Mouse (Mus musculus): Measurements from ENCODE around the gene Smpdl3b. TPM values are rescaled to one million over a fixed set of nuclear protein-coding genes. Genes with fewer than 3 reads are reported as not detected.
A peak's percentile ranks its signal among the peaks of the same experiment; 100 is the strongest.
"Not testable (repeated sequence)": the region's sequence is repeated elsewhere in the genome, so short reads cannot be mapped to it uniquely, and the experiment has no call there.

The Smpdl3b gene
- polyA plus RNA-seq, 1 experiment from 2014 or later = 0.71 TPM

DNA sequence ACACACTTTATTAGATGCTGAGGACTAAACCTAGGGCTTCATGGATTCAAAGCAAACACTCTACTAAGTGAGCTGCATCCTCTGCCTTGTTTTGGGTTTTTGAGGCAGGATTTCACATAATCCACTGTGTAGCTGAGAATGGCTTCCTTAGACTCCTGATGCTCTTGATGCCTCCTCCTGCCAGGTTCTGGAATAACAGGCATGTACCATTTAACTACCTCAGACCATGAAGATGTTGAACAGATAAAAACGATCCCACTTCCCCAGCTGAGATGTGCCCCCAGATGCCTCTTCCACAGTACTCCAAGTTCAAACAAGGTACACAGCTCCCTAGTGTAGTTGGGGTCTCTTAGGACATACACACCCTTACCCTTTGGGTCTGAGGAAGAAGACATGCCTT lies 40.4 kb upstream of the Smpdl3b start:
- Histone ChIP-seq H3K4me2 (no peak overlapping the region), H3K4me3 (no peak overlapping the region), H3K9ac (no peak overlapping the region), H3K27me3 (peaks cover 21% of the 10 kb centered on the region), H3K36me3 (no peaks in the 10 kb centered on the region), H3K4me1 (replicated peaks) (0 out of 2 replicates have a peak, but pooled peaks cover 5% of the 10 kb centered on the region), H3K9me3 (no peaks in the 10 kb centered on the region), H3K27ac (replicated peaks) (no peak overlapping the region)
- no peak for ATAC-seq (ENCODE audit: low FRiP score, low read depth)
- 86% methylated on average over 1 of the region's 1 CpGs for WGBS

DNA sequence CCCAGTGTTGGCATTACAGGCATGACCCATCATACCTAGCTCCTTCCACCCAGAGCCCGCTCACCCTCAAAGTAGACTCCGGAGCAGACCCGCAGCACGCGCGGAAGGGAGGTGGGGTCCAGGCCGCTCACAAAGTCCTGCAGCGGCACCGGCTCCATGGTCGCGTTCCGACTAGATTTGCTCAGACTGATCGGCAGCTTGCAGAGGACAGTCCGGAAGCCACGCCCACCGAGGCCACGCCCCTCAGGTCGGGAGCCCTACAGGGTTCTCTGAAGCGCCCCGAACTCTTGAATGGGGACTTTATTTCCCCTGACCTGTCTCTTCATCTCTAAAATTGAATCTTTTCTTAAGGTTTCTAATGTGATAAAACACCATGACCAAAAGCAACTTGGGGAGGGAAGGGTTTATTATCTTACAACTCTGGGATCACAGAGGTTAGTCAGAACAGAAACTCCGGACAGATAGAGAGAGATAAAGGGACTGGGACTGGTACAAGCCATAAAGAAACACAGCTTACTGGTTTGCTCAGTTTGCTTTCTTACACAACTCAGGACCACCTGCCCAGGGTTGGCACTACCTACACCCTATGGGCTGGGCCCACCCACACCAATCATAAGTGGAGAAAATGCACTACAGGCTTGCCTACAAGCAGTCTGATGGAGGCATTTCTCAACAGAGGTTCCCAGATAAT lies 39.3 kb upstream of the Smpdl3b start, which contains the start of gene Themis2:
TSS of gene Themis2 (minus strand) at position 192 of the 691 bp plus-strand sequence.
- 3% methylated on average over 21 of the region's 21 CpGs for WGBS
- no peak for ATAC-seq (ENCODE audit: low FRiP score, low read depth)
- no peak within 1 kb of the TSS for H3K27ac ChIP-seq (replicated peaks)
- no peaks in the 10 kb centered on the region for H3K9me3 ChIP-seq
- H3K36me3 ChIP-seq = no peaks in the 10 kb centered on the region
- no peak within 1 kb of the TSS for H3K9ac ChIP-seq
- peak within 1 kb of the TSS; percentile 55 for H3K4me2 ChIP-seq
- H3K4me1 ChIP-seq (replicated peaks) = 0 out of 2 replicates have a peak, but pooled peaks cover 5% of the 10 kb centered on the region
- H3K4me3 ChIP-seq = peak within 1 kb of the TSS; percentile 28
- H3K27me3 ChIP-seq = peaks cover 21% of the 10 kb centered on the region

DNA sequence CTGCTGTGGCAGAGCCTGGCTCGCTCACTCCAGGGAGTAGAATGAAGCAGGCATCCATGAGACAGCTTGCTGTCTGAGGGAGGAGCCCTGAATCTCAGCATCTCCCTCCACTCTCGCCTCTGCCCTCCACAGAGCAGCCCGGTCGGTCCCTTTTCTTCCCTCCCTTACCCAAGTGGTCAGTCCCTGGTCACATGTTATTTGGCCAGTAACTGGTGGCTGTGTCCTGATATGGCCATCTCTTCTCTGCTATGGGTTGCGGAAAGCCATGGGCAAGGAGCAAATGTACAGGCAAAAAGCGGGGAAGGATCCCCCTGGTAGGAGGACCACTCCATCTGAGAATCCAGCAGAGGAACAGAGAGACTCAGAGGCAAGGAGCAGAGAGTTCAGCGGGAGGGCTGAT lies 38.1 kb upstream of the Smpdl3b start:
- no peaks in the 10 kb centered on the region for H3K36me3 ChIP-seq
- 0 out of 2 replicates have a peak, but pooled peaks cover 5% of the 10 kb centered on the region for H3K4me1 ChIP-seq (replicated peaks)
- peaks cover 21% of the 10 kb centered on the region for H3K27me3 ChIP-seq
- WGBS = 65% methylated on average over 7 of the region's 7 CpGs
- ATAC-seq (ENCODE audit: low FRiP score, low read depth) = no peak
- H3K27ac ChIP-seq (replicated peaks) = no peak overlapping the region
- H3K4me2 ChIP-seq = no peak overlapping the region
- H3K9me3 ChIP-seq = no peaks in the 10 kb centered on the region
- no peak overlapping the region for H3K4me3 ChIP-seq
- H3K9ac ChIP-seq = no peak overlapping the region

DNA sequence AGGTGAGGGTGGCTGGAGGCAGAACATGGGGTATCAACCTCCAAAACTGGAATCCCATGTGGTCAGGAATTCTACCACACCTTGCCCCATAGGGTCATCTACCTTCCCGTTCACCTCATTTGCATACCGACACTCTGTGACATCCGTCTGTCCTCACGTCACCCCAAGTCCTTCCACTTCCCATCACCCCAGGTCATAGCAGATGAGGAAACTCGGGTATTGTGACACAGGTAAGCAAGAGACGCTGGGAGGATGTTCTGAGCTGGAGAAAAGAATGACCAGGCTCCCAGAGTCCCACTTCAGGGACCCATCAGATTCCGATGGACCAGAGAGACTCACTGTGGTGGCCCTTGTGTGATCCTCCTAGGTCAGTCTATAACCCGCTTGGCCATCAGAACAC lies 37.7 kb upstream of the Smpdl3b start:
- Histone ChIP-seq H3K9ac (no peak overlapping the region), H3K27me3 (peaks cover 21% of the 10 kb centered on the region), H3K4me1 (replicated peaks) (0 out of 2 replicates have a peak, but pooled peaks cover 5% of the 10 kb centered on the region), H3K4me3 (no peak overlapping the region), H3K27ac (replicated peaks) (no peak overlapping the region), H3K36me3 (no peaks in the 10 kb centered on the region), H3K4me2 (no peak overlapping the region), H3K9me3 (no peaks in the 10 kb centered on the region)
- ATAC-seq (ENCODE audit: low FRiP score, low read depth) = no peak
- WGBS = 79% methylated on average over 8 of the region's 8 CpGs

DNA sequence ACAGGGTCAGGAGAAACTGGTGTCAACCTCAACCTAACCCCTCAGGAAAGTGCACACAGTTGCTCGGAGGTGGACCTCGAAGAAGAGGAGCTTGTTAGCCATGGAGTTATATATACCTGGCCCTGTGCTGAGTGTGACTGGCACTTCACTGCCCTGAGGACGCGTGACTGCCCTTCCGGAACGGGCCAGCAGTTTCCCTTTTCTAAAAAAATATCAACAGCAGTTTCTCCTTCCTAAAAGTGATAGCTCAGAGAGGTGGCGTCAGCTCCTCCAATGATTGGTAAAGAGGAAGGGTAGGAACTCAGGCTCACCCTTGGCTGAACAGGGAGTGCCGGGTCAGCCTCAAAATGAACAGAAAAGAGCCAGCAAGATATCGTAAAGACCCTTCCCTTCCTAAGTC lies 37.0 kb upstream of the Smpdl3b start:
- ATAC-seq (ENCODE audit: low FRiP score, low read depth) = no peak
- peaks cover 21% of the 10 kb centered on the region for H3K27me3 ChIP-seq
- WGBS = 68% methylated on average over 9 of the region's 9 CpGs
- no peaks in the 10 kb centered on the region for H3K36me3 ChIP-seq
- H3K4me3 ChIP-seq = no peak overlapping the region
- H3K27ac ChIP-seq (replicated peaks) = no peak overlapping the region
- no peak overlapping the region for H3K9ac ChIP-seq
- no peaks in the 10 kb centered on the region for H3K9me3 ChIP-seq
- no peak overlapping the region for H3K4me2 ChIP-seq
- H3K4me1 ChIP-seq (replicated peaks) = 0 out of 2 replicates have a peak, but pooled peaks cover 5% of the 10 kb centered on the region

DNA sequence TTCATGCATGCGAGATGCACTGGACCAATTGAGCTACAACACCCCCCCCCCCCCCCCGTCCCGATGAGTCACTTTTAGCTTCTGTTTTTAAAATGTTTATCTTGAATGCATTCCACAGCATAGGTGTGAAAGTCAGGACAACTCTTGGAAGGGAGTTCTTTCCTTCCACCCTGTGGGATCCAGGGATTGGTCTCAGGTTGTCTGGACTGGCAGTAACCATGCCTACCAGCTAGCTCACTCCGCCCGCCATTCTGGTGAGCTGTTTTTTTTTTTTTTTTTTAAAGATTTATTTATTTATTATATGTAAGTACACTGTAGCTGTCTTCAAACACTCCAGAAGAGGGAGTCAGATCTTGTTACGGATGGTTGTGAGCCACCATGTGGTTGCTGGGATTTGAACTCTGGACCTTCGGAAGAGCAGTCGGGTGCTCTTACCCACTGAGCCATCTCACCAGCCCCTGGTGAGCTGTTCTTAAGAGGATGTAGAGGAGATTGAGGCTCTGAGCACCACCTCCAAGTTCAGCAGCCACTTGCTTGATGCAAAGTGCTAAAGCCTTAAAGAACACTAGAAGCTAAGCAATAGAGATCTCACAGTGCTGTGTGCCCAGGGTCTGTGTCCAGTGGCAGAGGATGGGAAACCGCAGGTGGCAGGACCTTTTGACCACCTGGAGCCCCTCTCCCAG lies 36.4 kb upstream of the Smpdl3b start:
- not testable (repeated sequence) for ATAC-seq (ENCODE audit: low FRiP score, low read depth); H3K36me3 ChIP-seq; H3K27ac ChIP-seq (replicated peaks); H3K4me1 ChIP-seq (replicated peaks); H3K4me3 ChIP-seq; H3K9ac ChIP-seq; H3K9me3 ChIP-seq; H3K4me2 ChIP-seq
- peaks cover 21% of the 10 kb centered on the region for H3K27me3 ChIP-seq
- 94% methylated on average over 9 of the region's 9 CpGs for WGBS

DNA sequence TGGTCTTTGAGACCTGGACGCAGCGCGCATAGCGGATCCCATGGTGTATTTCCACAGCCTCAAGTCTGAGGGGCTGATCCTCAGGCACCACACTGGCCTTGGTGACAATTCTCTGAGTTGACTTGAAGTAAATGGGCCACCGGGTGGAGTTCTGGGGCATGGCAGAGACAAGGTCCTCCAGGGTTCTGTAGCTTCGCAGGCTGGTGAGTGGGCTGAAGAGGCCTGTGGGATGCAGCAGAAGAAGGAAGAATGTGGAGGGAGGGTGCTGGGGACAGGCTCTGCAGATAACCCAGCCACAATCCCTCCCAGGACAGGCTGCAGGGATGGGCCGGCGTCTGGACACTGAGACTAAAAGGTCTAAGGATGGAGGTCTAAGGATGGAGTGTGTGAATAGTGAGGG lies 32.7 kb upstream of the Smpdl3b start:
- H3K9me3 ChIP-seq = no peaks in the 10 kb centered on the region
- no peaks in the 10 kb centered on the region for H3K4me1 ChIP-seq (replicated peaks)
- H3K9ac ChIP-seq = no peak overlapping the region
- no peak overlapping the region for H3K27ac ChIP-seq (replicated peaks)
- ATAC-seq (ENCODE audit: low FRiP score, low read depth) = no peak
- 92% methylated on average over 8 of the region's 8 CpGs for WGBS
- no peak overlapping the region for H3K4me3 ChIP-seq
- H3K27me3 ChIP-seq = peaks cover 7% of the 10 kb centered on the region; the same call in 1 of the 2 replicates
- H3K36me3 ChIP-seq = no peaks in the 10 kb centered on the region
- H3K4me2 ChIP-seq = no peak overlapping the region

DNA sequence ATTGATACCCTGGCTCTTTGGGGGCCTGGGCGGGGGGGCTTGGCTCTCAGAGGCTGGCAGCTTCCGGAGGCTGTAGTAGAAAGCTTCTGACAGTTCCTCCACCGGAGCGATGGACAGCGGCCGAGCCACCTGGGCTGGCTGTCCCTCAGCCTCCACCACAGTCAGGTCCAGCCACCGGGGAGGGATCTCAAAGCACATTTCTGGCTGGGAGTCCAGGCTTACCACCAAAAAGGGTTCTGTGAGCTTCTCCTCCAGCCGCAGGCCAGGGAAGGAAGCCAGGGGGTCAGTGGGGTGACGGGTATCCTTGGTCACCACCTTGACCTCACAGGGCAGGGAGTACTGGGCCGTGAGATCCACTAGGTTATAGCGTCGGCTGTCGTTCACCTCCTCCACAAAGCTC lies 28.2 kb upstream of the Smpdl3b start:
- ATAC-seq (ENCODE audit: low FRiP score, low read depth) = no peak
- Histone ChIP-seq H3K27me3 (no peaks in the 10 kb centered on the region), H3K4me3 (no peak overlapping the region), H3K9me3 (no peaks in the 10 kb centered on the region), H3K4me2 (no peak overlapping the region), H3K27ac (replicated peaks) (no peak overlapping the region), H3K9ac (no peak overlapping the region), H3K4me1 (replicated peaks) (no peaks in the 10 kb centered on the region), H3K36me3 (no peaks in the 10 kb centered on the region)
- 98% methylated on average over 13 of the region's 13 CpGs for WGBS

DNA sequence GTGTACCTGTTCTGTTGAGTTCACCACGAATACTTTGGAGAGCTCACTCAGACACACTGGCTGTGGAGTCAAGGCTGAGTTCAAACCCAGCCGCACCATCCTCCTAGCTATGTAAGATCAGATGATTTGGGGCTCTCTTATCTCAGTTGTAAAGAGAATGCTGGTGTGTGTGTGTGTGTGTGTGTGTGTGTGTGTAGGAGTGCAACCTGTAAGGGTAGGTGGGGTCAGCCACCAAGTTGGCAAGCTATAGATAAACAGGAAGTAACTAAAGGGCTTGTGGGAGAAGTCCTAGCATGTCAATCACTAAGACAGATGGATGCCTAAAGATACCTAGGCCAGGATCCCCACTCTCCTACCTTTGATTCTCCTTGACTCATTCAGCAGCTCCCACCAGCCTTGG lies 26.7 kb upstream of the Smpdl3b start:
- Histone ChIP-seq H3K36me3 (peaks cover 4% of the 10 kb centered on the region; the same call in 1 of the 2 replicates), H3K27me3 (no peaks in the 10 kb centered on the region), H3K4me3 (no peak overlapping the region), H3K4me2 (no peak overlapping the region), H3K27ac (replicated peaks) (no peak overlapping the region), H3K4me1 (replicated peaks) (no peaks in the 10 kb centered on the region), H3K9ac (no peak overlapping the region), H3K9me3 (no peaks in the 10 kb centered on the region)
- WGBS = 88% methylated on average over 2 of the region's 2 CpGs
- ATAC-seq (ENCODE audit: low FRiP score, low read depth) = no peak

DNA sequence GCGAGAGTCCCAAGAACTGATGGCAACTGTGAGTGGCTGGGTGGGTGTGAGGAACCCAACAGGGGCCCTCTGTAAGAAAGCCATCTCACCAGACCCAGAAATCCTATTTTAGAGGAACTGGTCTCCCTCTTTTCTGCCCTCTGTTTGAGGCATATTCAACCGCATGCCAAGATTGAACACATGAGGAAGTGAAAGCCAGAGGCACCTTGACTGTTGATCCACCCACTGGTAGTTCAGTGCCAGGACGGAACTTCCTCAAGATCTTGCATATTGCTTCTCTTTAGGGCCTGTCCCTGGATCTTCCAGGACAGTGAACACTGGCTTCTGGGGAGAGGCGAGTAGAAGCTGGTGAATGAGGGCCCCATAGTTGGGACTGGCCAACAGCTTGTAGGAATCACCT lies 23.2 kb upstream of the Smpdl3b start:
- H3K4me1 ChIP-seq (replicated peaks) = no peaks in the 10 kb centered on the region
- H3K36me3 ChIP-seq = peaks cover 28% of the 10 kb centered on the region; the same call in 1 of the 2 replicates
- H3K9me3 ChIP-seq = no peaks in the 10 kb centered on the region
- H3K27me3 ChIP-seq = no peaks in the 10 kb centered on the region
- no peak overlapping the region for H3K4me2 ChIP-seq
- WGBS = 92% methylated on average over 4 of the region's 4 CpGs
- no peak for ATAC-seq (ENCODE audit: low FRiP score, low read depth)
- no peak overlapping the region for H3K4me3 ChIP-seq
- no peak overlapping the region for H3K27ac ChIP-seq (replicated peaks)
- no peak overlapping the region for H3K9ac ChIP-seq

DNA sequence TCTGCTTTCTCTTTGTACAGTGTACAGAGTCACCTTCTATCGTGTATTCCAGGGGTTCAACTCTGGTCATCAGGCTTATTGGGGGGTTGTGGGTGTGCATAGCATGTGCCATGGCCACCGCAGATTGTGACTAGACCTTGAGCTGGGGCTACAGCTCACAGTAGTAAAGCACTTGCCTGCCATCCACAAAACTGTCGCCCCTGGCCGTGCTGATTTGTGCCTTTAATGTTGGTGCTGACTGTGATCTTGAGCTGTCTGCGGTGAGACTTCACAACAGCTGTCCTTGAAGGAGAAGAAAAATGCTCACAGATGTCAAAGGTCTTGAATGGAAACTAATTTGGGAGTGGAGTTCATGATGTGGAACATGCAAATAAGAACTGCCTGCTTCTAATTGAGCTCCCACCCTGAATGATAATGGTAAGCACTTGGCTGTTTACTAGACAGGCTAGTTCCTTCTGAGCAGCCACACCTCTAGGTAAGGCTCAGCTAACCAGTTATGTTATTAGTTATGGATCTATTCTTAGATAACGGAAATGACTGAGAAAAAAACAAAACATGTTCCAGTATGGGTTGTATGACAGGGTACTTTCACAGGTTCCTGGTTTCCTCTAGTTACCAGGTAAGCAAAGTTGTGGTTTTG lies 21.6 kb upstream of the Smpdl3b start:
- ATAC-seq (ENCODE audit: low FRiP score, low read depth) = no peak
- Histone ChIP-seq H3K9me3 (no peaks in the 10 kb centered on the region), H3K27me3 (no peaks in the 10 kb centered on the region), H3K4me2 (no peak overlapping the region), H3K27ac (replicated peaks) (no peak overlapping the region), H3K9ac (no peak overlapping the region), H3K4me1 (replicated peaks) (no peaks in the 10 kb centered on the region), H3K36me3 (peaks cover 41% of the 10 kb centered on the region), H3K4me3 (no peak overlapping the region)
- WGBS = 95% methylated on average over 6 of the region's 6 CpGs

DNA sequence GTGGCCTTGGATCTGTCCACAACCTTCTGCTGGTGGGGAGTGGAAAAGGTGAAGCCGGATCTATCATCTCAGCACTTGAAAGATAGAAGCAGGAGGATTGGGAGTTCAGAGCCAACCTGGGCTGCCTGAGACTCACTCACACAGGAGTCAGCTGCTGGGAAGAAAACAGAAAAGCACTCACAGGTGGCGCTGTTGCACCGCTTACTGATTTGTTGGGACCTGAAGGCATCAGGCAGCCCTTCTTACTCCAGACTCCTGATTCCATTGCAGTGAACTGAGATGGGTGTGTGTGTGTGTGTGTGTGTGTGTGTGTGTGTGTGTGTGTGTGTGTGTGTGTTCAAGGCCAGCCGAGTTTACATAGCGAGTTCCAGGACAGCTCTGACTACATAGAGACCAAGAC lies 19.7 kb upstream of the Smpdl3b start:
- WGBS = 84% methylated on average over 5 of the region's 5 CpGs
- Histone ChIP-seq H3K4me2 (no peak overlapping the region), H3K27me3 (no peaks in the 10 kb centered on the region), H3K4me1 (replicated peaks) (no peaks in the 10 kb centered on the region), H3K4me3 (no peak overlapping the region), H3K9ac (no peak overlapping the region), H3K9me3 (no peaks in the 10 kb centered on the region), H3K36me3 (peaks cover 47% of the 10 kb centered on the region), H3K27ac (replicated peaks) (no peak overlapping the region)
- ATAC-seq (ENCODE audit: low FRiP score, low read depth) = no peak
